Mouse (Mus musculus) left cerebral cortex, postnatal 14 days (tissue): Measurements from ENCODE around the gene Zfp950. TPM values are rescaled to one million over a fixed set of nuclear protein-coding genes. Genes with fewer than 3 reads are reported as not detected.

Experiments
- DNase-seq, 2 experiments: peaks; one replicate each; pipeline ENCODE4 v3.0.0; 2021 to 2022; ENCODE audit warnings: low spot score in 2 of 2, mixed read lengths in 1 of 2
- intact Hi-C: fragments of 180-260 bp; cut with DNase I; formaldehyde crosslinking; loops from one replicate; pipeline ENCODE4 v1.15.1; 2025
- total RNA-seq, 2 experiments: library from RNA; stranded (reverse); gene quantifications; 2 replicates each; pipeline ENCODE4 v1.2.3; 2021

Zfp950 gene
- total RNA-seq, 2 experiments from 2014 or later, result 26.4 to 36.5 TPM

DNA sequence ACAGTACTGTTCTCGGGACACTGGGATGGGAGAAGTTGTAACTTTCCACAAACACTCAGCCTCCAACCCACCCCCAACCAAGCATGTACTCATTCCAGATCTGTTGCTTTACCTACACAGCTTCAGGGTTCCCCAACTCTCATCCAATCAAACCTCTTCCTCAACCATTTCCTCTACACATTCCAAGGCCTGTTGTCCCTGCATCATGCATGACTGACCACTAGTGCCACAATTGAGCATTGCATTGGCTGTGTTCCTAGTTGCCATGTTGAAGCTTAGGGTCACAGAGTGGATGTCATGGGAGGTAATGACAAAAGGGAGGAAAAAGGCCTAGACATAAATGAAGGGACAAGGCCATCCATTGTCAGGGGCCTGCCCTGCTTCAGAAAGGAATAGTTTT is 75.6 kb downstream of the Zfp950 start:
- intact Hi-C loops, result no loop called here
- DNase-seq, result no peak

DNA sequence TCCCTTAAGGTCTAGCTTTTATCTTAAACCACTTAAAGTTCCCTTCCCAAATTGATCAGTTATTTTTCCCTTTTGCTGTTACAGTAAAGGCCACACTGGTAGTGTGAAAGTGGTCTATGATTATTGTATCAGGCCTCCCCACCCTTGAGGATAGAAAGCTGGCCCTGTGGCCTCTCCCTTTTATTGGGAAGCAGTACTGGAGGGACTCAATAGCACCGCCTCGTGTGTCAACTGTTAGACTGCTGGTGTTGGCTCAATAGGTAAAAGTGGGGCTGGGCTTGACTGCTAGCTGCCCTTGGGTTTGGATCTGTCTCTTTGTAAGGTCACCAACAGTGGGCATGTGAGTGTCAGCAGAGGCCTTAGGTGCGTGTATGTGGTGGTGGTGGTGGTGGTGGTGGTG is 76.3 kb downstream of the Zfp950 start:
- intact Hi-C loops, result no loop called here
- DNase-seq, result no peak

- intact Hi-C loops, result no loop called here
- no peak for DNase-seq
Observed at GRCm38 (mm10) chr19:61057581-61057980, 83.1 kb downstream of the Zfp950 start.

DNA sequence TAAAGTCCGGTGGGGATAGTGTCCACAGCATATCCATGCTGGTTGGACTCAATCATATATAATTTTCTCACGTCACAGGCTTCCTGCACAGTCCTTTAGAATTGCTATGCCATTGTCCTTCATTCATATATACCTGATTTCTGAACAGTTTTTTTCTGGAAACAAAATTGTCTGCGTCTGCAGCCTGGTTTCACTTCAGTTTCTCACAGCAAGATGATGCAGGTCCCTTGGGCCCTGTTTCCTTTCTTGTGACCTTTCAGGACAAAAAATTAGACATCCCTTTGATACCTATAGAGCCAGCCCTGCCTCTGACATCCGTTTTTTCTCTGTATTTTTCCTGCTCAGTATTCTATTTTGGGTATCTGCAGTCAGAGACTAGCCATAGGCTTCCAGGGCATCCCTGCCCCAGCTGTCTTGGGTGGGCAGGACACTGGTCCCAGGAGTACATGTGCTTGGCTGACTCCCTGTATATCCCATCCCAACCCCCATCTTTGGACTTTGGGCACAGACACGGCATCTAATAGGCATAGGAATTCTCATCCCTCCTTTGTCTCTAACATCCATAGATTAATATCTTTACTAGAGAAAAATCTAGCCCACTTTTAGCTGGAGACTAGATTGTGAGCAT is 83.7 kb downstream of the Zfp950 start:
- intact Hi-C loops, result no loop called here
- DNase-seq, result no peak

- no peak for DNase-seq
- intact Hi-C loops, result no loop called here
Observed at GRCm38 (mm10) chr19:61052786-61053185, 87.9 kb downstream of the Zfp950 start.

DNA sequence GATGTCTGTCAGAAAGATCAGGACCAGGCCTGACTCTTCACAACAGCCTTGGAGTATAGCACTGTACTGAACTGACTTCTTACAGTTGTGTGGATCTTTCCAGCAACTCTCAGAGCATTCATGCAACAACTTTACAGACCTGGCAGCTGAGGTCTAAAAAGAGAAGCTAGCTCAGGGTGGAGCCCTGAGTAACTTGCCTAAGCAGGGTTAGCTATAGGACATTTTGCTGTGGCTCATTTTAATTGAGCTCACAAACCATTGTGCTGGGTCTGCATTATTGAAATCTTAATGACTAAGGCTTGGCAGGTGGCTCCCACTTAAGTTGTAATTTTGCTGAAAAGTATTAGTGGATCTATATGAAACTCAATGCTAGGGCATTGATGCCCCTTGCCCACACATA is 88.6 kb downstream of the Zfp950 start:
- no peak for DNase-seq
- intact Hi-C loops, result no loop called here

DNA sequence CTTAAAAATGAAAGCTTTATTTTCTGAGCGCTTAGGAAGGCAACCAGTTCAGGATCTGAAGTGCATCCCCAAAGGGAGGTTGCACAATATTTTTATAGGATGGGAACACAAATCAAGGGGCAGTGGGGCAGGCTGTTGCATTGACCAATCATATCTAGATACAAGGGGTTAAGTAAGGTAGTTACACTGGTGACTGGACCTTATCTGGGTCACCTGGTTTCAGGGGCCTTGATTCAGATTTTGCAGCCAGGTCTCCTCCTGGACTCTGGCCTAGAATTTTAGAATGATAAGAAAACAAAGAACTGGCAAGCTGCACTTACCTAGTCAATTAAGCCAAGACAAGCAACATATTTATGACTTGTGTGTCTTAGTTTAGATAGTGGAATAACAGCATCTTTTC is 89.5 kb downstream of the Zfp950 start:
- intact Hi-C loops, result no loop called here
- DNase-seq, result no peak

- no peak for DNase-seq
- intact Hi-C loops, result no loop called here
Observed at GRCm38 (mm10) chr19:61049413-61049812, 91.2 kb downstream of the Zfp950 start.

- DNase-seq, result peak in 1 of 2 experiments; percentile 9
- intact Hi-C loops, result no loop called here
Observed at GRCm38 (mm10) chr19:61048646-61049045, 92.0 kb downstream of the Zfp950 start.

- DNase-seq, result no peak
- intact Hi-C loops, result no loop called here
Observed at GRCm38 (mm10) chr19:61039151-61039550, 101.5 kb downstream of the Zfp950 start.

GRCm38 (mm10) chr19:61031570-61031969 is 109.1 kb downstream of the Zfp950 start:
- DNase-seq, result no peak
- intact Hi-C loops, result no loop called here

GRCm38 (mm10) chr19:61021939-61022566 is 118.6 kb downstream of the Zfp950 start:
- intact Hi-C loops, result no loop called here
- DNase-seq, result no peak

GRCm38 (mm10) chr19:61021502-61021901 is 119.1 kb downstream of the Zfp950 start:
- peak in 1 of 2 experiments; percentile 9 for DNase-seq
- intact Hi-C loops, result no loop called here

DNA sequence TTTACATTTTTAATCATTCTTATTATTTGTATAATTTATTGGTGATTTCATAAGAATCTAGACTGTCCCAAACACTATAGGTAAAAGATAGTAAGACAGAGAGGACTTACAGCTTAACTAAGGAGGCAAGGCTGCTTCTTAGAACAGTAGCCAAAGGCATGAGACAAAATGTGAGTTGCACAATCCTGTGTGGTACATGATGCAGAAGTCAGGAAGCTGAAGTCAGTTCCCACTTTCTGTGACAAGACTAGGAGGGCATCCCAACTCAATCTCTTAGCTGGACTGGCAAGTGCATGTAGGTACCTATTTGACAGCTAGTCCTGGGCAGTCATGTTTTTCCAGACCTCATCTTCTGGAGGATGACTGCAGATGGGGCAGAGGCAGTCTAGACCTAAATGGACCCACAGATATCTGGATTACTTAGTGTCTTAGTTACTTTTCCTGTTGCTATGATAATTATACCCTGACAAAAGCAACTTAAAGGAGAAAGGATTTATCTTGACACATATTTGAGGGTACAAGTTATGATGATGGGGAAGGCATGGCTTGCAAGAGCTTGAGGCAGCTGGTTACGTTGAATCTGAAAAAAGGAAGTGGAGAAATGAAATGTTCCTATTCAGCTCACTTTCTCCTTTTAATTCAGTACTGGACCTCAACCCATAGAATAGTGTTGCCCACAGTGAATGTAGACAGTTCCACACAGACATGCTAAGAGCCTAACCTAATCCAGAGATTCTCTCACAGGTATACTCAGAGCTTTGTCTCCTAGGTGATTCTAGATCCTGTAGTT is 123.0 kb downstream of the Zfp950 start:
- intact Hi-C loops, result no loop called here
- DNase-seq, result no peak

GRCm38 (mm10) chr19:61009266-61009665 is 131.4 kb downstream of the Zfp950 start:
- intact Hi-C loops, result no loop called here

More at GRCm38 (mm10) chr19:61009266-61009665, 131.4 kb downstream of the Zfp950 start:
- DNase-seq, result no peak

Other genes starting within 250 kb of the Zfp950 start
- gene Gm7102, start 35.5 kb upstream of the Zfp950 start, total RNA-seq, result not detected
- not detected for gene Gm6020, start 43.0 kb upstream of the Zfp950 start, total RNA-seq
- 10 to 100 TPM; 32.1 to 34.5 TPM for gene Csf2ra, start 87.6 kb upstream of the Zfp950 start, total RNA-seq
- gene Gm21060, start 156.2 kb upstream of the Zfp950 start, total RNA-seq, result not detected